Mouse (Mus musculus) heart, adult 18-20 months (tissue): ENCODE measurements at regions not wholly inside any gene's neighbourhood (a gene's known extent, or its start where the extent isn't known, plus 50 kb on each side); places are given as distances from the start of the nearest gene placed in this dataset.

Experiments
- DNase-seq, 2 experiments: peaks; one replicate each; pipeline ENCODE4 v3.0.0; 2021 to 2022; ENCODE audit warnings: mixed read lengths in 1 of 2

DNA sequence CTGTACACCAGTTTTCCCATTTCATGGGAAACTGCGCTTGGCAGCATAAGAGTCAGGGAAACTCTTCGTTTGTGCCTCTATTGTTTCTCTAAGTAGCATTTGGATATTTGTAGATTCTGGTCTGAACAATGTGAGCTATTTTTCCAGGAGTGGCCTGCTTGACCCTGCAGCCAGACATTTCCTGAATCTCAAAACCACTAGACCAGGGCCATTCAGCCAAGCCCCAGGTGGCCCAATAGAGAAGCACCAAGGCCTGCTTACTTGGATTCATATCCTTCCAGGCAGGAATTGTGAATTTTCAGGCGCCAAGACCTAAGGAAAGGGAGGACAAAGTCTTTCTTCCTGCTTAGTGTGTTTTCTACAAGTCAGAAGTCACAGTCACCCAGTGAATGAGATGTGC, 85.9 kb upstream of the Hs3st1 start:
- DNase-seq: peak; percentile 26 to 71

GRCm38 (mm10) chr5:39840576-39840975, 85.3 kb upstream of the Hs3st1 start:
- no peak for DNase-seq

DNA sequence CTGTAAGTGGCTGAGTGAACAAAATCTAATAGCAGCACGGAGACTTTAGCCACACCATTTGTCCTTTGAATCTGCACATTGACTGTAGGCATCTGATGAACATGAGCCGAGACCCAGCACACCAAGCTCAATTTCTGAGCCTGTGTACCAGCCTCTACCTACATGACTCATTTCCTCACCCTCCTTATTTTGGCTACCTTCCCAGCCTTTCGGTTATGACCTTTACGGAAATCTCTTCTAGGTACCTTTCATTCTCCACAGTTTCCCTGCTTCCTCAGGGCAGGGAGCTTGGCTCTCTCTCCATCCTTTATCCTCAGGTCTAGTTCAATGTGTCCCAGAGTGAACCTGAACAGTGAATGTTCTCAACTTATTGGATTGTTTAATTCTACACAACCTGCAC, 77.3 kb upstream of the Hs3st1 start:
- DNase-seq: peak; percentile 15 to 49

GRCm38 (mm10) chr5:39824680-39825079, 69.4 kb upstream of the Hs3st1 start:
- no peak for DNase-seq

DNA sequence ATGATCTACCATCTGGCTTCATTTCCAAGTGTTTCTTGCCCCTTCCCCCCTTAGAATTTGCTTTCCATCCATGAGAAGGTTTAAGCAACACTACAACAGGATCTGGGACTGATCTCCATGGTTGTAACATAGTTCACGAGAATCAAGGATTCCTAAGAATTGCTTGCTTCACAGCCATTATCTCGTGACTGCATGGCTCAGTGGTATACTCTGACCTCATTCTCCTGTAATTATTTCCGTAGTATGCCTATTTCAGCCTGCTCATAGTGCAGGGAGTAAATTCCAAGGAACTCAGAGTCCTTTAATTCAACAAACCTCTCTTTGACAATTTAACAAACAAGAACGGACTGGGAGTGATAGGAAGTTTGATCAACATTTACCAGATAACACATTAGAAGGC, 51.4 kb upstream of the Hs3st1 start:
- DNase-seq: no peak
